Mouse (Mus musculus) retina, postnatal 7 days (tissue): Measurements from ENCODE around the gene Phtf2.
"Not testable (repeated sequence)": the region's sequence is repeated elsewhere in the genome, so short reads cannot be mapped to it uniquely, and the experiment has no call there.

Source experiments
- DNase-seq: peaks from one replicate; pipeline ENCODE4 v3.0.0-alpha.2; 2012; ENCODE audit warnings: low read depth, low spot score

The Phtf2 gene

GRCm38 (mm10) chr5:20765365-20765920 is 116.5 kb downstream of the Phtf2 start:
- DNase-seq: no peak

GRCm38 (mm10) chr5:20762441-20762840 is 119.5 kb downstream of the Phtf2 start:
- DNase-seq: not testable (repeated sequence)

- no peak for DNase-seq
Observed at GRCm38 (mm10) chr5:20760368-20761162, 121.4 kb downstream of the Phtf2 start.

GRCm38 (mm10) chr5:20759771-20760170 is 122.2 kb downstream of the Phtf2 start:
- DNase-seq: no peak

- no peak for DNase-seq
Observed at GRCm38 (mm10) chr5:20753963-20754362, 128.0 kb downstream of the Phtf2 start.

- DNase-seq: no peak
Observed at GRCm38 (mm10) chr5:20753096-20753495, 128.8 kb downstream of the Phtf2 start.

- DNase-seq: no peak
Observed at GRCm38 (mm10) chr5:20751696-20752095, 130.2 kb downstream of the Phtf2 start.

GRCm38 (mm10) chr5:20751000-20751399 is 130.9 kb downstream of the Phtf2 start:
- DNase-seq: no peak

GRCm38 (mm10) chr5:20749535-20749934 is 132.4 kb downstream of the Phtf2 start:
- no peak for DNase-seq

GRCm38 (mm10) chr5:20748856-20749255 is 133.1 kb downstream of the Phtf2 start:
- DNase-seq: no peak

GRCm38 (mm10) chr5:20748142-20748541 is 133.8 kb downstream of the Phtf2 start:
- DNase-seq: no peak

- DNase-seq: no peak
Observed at GRCm38 (mm10) chr5:20741936-20742335, 140.0 kb downstream of the Phtf2 start.

GRCm38 (mm10) chr5:20741193-20741592 is 140.7 kb downstream of the Phtf2 start:
- no peak for DNase-seq

GRCm38 (mm10) chr5:20738795-20739194 is 143.1 kb downstream of the Phtf2 start:
- no peak for DNase-seq

- DNase-seq: not testable (repeated sequence)
Observed at GRCm38 (mm10) chr5:20723226-20723625, 158.7 kb downstream of the Phtf2 start.

- DNase-seq: no peak
Observed at GRCm38 (mm10) chr5:20720201-20720900, 161.6 kb downstream of the Phtf2 start.

GRCm38 (mm10) chr5:20715980-20716379 is 165.9 kb downstream of the Phtf2 start:
- DNase-seq: not testable (repeated sequence)

- DNase-seq: not testable (repeated sequence)
Observed at GRCm38 (mm10) chr5:20714619-20715018, 167.3 kb downstream of the Phtf2 start.

GRCm38 (mm10) chr5:20710845-20711244 is 171.1 kb downstream of the Phtf2 start:
- not testable (repeated sequence) for DNase-seq
